In genomic region chr5:37117126-37117525, GRCm38 (mm10) we compare ENCODE assay signal across 14 mouse cellular contexts. TPM values are rescaled to one million over a fixed set of nuclear protein-coding genes. Genes with fewer than 3 reads are reported as not detected.
DNase-seq lines count a peak whose midpoint lies in the region; ATAC-seq and TF ChIP-seq lines count a peak whose summit lies in the region.
"Had no signal": no experiment of that assay in that cellular context is flagged by ENCODE, and none has a peak within 500 bp of the region (broad histone marks: within the 10 kb centered on the region; RNA-seq: fewer than 3 reads in every experiment).

No protein-coding gene starts in this region.

- 55% methylated on average over 9 of the region's 9 CpGs for WGBS in hindbrain, postnatal 0 days

- no peak for DNase-seq in layer of hippocampus, adult 2 months (ENCODE audit: low spot score in 2 of 2)
- DNase-seq in layer of hippocampus, adult 18-20 months (ENCODE audit: low spot score in 2 of 2): no peak
- DNase-seq in 416B (ENCODE audit: low read depth) (peak; percentile 26), ES-CJ7 (ENCODE audit: low read depth, low spot score) (peak; percentile 19)
- DNase-seq in hindbrain, postnatal 0 days (ENCODE audit: low spot score): peak; percentile 60
- no peak for DNase-seq in frontal cortex, postnatal 14 days (ENCODE audit: low spot score in 2 of 2)
- no peak for DNase-seq in yolk sac, embryonic 10.5 days (ENCODE audit: low spot score)
- DNase-seq: adrenal gland, postnatal 14 days; heart, postnatal 10 days; kidney, adult 2 months; spleen, adult 18-20 months had no signal

- no peak overlapping the region for H3K9ac ChIP-seq in hindbrain, postnatal 0 days (replicated peaks; ENCODE audit: low read length)
- H3K9ac ChIP-seq: limb, embryonic 12.5 days had no signal

- no peak overlapping the region for H3K4me3 ChIP-seq in layer of hippocampus, adult 2 months
- H3K4me3 ChIP-seq in hindbrain, postnatal 0 days (ENCODE audit: low read length): no peak overlapping the region
- H3K4me3 ChIP-seq: limb, embryonic 12.5 days had no signal

- no peak overlapping the region for H3K27ac ChIP-seq in layer of hippocampus, adult 2 months
- H3K27ac ChIP-seq in hindbrain, postnatal 0 days: no peak overlapping the region
- H3K27ac ChIP-seq: limb, embryonic 12.5 days had no signal

- TF ChIP-seq CTCF in layer of hippocampus, adult 2 months (conservative IDR thresholded peaks at IDR 0.05): peak; percentile 38
- TF ChIP-seq CTCF in hindbrain, postnatal 0 days (IDR thresholded peaks at IDR 0.05; ENCODE audit: low read depth): peak; percentile 60

- H3K4me2 ChIP-seq in hindbrain, postnatal 0 days (ENCODE audit: low read depth, low read length): no peak overlapping the region
- H3K4me2 ChIP-seq: limb, embryonic 12.5 days had no signal

- 0 out of 2 replicates have a peak, but pooled peaks have one; percentile 29 for ATAC-seq in hindbrain, postnatal 0 days

- H3K36me3 ChIP-seq in hindbrain, postnatal 0 days (ENCODE audit: insufficient read depth, low read length): no peaks in the 10 kb centered on the region
- H3K36me3 ChIP-seq: limb, embryonic 12.5 days had no signal

- H3K27me3 ChIP-seq in hindbrain, postnatal 0 days (ENCODE audit: insufficient read depth, low read length): no peaks in the 10 kb centered on the region
- H3K27me3 ChIP-seq: limb, embryonic 12.5 days had no signal

- no peaks in the 10 kb centered on the region for H3K9me3 ChIP-seq in hindbrain, postnatal 0 days (ENCODE audit: low read length)
- H3K9me3 ChIP-seq: limb, embryonic 12.5 days had no signal

- H3K4me1 ChIP-seq in hindbrain, postnatal 0 days (ENCODE audit: insufficient read depth, low read length): no peaks in the 10 kb centered on the region

RNA-seq across cellular contexts. Expression of gene Gm1043, which starts 32.0 kb away (rescaled TPM):
- total RNA-seq in layer of hippocampus, adult 2 months (2021): 10 to 100 TPM; 31.8 to 33.1 TPM
- 10 to 100 TPM; 27.1 to 29.1 TPM for total RNA-seq in layer of hippocampus, adult 18-20 months (2021)
- total RNA-seq in hindbrain, postnatal 0 days (2014; rRNA removed): 17.4 and 20.0 TPM in 2 replicates
- 1.5 and 1.7 TPM in 2 replicates for polyA plus RNA-seq in hindbrain, postnatal 0 days (2015; fragmentation: Nextera tagmentation; extraction: Ambion mirVana)
- total RNA-seq: granulocyte monocyte progenitor cell, adult 5-6 weeks; heart, postnatal 10 days had no signal
- polyA plus RNA-seq: limb, embryonic 12.5 days; lung, embryonic 16.5 days had no signal

Comparison
In these comparisons a context has a peak if more than half of its experiments do, and no peak if none do; other contexts are left out.
1. DNase-seq: peak in 416B (single experiment), ES-CJ7 (single experiment) and hindbrain, postnatal 0 days (single experiment); none in layer of hippocampus, adult 2 months (0 of 2), layer of hippocampus, adult 18-20 months (0 of 2), frontal cortex, postnatal 14 days (0 of 2) and yolk sac, embryonic 10.5 days (single experiment).